Mouse (Mus musculus) embryonic facial prominence, embryonic 13.5 days (tissue): Measurements from ENCODE around the gene Tspan5. TPM values are rescaled to one million over a fixed set of nuclear protein-coding genes. Genes with fewer than 3 reads are reported as not detected.

Source experiments
- ATAC-seq: fragments of 200-750 bp; cut with Nextera tagmentation; 2 replicates; pipeline ENCODE4 v1.8.0; 2017; ENCODE audit warnings: low read depth; ENCODE audit not compliant: insufficient number of reproducible peaks, insufficient read depth, low FRiP score, low TSS enrichment
- H3K27ac ChIP-seq: fragments of 300-500 bp; sonication (generic); 2 replicates; pipeline ENCODE4 v1.5.1; 2015; ENCODE audit warnings: moderate library complexity, mild to moderate bottlenecking, inconsistent platforms
- H3K27me3 ChIP-seq: fragments of 300-500 bp; sonication (generic); 2 replicates; pipeline ENCODE4 v1.6.1; 2015; ENCODE audit warnings: mild to moderate bottlenecking, inconsistent platforms
- H3K36me3 ChIP-seq: fragments of 300-500 bp; sonication (generic); 2 replicates; pipeline ENCODE4 v1.6.1; 2015; ENCODE audit warnings: mild to moderate bottlenecking, inconsistent platforms
- H3K4me1 ChIP-seq: fragments of 300-500 bp; sonication (generic); 2 replicates; pipeline ENCODE4 v1.6.1; 2015; ENCODE audit warnings: inconsistent platforms
- H3K4me2 ChIP-seq: fragments of 300-500 bp; sonication (generic); 2 replicates; pipeline ENCODE4 v1.6.1; 2015; ENCODE audit warnings: moderate library complexity, mild to moderate bottlenecking, inconsistent platforms
- H3K4me3 ChIP-seq: fragments of 300-500 bp; sonication (generic); 2 replicates; pipeline ENCODE4 v1.5.1; 2015; ENCODE audit warnings: mild to moderate bottlenecking, inconsistent platforms
- H3K9ac ChIP-seq: fragments of 300-500 bp; sonication (generic); 2 replicates; pipeline ENCODE4 v1.6.1; 2015; ENCODE audit warnings: mild to moderate bottlenecking, inconsistent platforms
- H3K9me3 ChIP-seq: fragments of 300-500 bp; sonication (generic); 2 replicates; pipeline ENCODE4 v1.6.1; 2016; ENCODE audit warnings: inconsistent platforms
- WGBS: fragments of 180-500 bp; shearing (Covaris S2); methylation state at CpG from one replicate; pipeline ENCODE4 v1.1.7; 2015; ENCODE audit warnings: mixed read lengths; 5-methylcytosine and 5-hydroxymethylcytosine counted together
- polyA plus RNA-seq: library from polyadenylated mRNA; unstranded; fragments of >200 nt; fragmentation: Nextera tagmentation; extraction: Ambion mirVana; gene quantifications from 2 replicates; pipeline ENCODE4 v1.2.1, GENCODE M21; 2015

The Tspan5 gene
- polyA plus RNA-seq, 1 experiment from 2014 or later, result 28.0 TPM

DNA sequence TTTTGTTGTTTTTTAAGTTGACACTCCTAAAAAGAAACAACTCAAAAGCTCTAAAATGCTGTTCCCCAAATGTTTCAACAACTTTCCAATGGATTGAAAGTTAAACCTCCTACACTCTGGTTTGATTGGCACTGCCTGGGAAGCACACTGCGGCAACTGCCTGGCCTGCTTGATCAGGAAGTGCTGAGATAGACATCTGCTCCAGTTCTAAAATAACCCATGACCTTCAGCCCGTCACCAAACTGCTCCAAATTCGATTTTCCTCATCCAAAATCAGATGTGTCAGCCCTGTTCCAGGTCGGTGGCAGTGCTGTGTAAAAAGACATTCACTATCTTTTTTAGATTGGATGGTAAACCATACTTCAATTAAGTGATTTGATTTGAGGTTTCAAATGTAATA is 147.2 kb downstream of the Tspan5 start:
- no peak for ATAC-seq
- peak overlapping the region; percentile 34; the same call in 1 of the 2 replicates for H3K4me2 ChIP-seq

DNA sequence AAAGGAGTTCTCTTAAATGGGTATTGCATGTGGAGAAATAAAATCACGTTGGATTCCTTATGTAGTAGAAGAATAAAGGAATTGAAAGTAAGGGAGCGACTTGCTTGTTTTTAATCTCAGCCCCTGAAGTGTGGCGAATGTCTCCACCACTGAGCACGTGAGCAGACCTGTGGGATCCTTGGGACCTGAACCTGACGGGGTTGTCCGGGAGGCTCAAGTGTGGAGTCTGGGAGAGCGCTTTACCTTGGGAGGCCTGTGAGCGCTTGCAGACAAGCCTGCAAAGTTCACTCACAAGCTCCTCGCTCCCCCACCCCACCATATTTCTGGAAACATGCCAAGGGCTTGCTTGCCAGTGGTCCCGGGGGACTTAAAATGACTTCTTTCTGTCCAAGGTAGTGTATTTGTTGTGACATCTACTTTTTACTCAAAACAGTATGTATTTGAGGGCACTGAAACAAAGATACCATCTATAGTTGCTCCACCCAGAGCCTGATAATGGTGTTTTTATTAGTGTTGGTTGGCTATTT is 147.8 kb downstream of the Tspan5 start:
- Histone ChIP-seq H3K4me2 (peak overlapping the region; percentile 34; the same call in 1 of the 2 replicates), H3K27ac (no peak overlapping the region; the same call in 1 of the 2 replicates), H3K36me3 (no peaks in the 10 kb centered on the region), H3K4me1 (peaks cover 6% of the 10 kb centered on the region), H3K4me3 (no peak overlapping the region), H3K9me3 (no peaks in the 10 kb centered on the region), H3K27me3 (no peaks in the 10 kb centered on the region), H3K9ac (no peak overlapping the region)
- ATAC-seq, result no peak
- 52% methylated on average over 10 of the region's 10 CpGs for WGBS

More for the DNA sequence above, 147.2 kb downstream of the Tspan5 start:
- WGBS, result 33% methylated on average over 4 of the region's 4 CpGs
- H3K27ac ChIP-seq, result no peak overlapping the region
- no peaks in the 10 kb centered on the region for H3K9me3 ChIP-seq
- no peak overlapping the region for H3K9ac ChIP-seq
- H3K27me3 ChIP-seq, result no peaks in the 10 kb centered on the region
- no peaks in the 10 kb centered on the region for H3K36me3 ChIP-seq
- H3K4me3 ChIP-seq, result no peak overlapping the region
- H3K4me1 ChIP-seq, result peaks cover 6% of the 10 kb centered on the region

DNA sequence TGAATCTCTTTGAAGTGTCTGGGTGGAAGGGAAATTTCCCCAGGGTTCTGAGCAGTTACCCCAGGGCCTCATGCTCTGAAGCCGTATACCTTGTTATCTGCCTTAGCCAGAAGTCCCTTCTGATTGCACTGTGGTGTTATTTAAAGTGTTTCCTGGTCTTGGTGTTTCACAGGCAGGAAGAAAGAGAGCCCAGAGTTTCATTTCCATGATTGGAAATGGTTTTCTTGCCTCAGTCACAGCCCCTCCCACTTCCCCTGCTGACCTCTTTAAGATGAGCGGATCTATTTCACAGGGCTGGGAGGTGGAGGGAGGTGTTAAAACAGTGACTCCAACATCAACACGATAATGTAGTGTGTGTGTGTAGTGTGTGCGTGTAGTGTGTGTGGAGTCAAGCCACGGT is 151.5 kb downstream of the Tspan5 start:
- no peak for ATAC-seq
- WGBS, result 57% methylated on average over 5 of the region's 5 CpGs
- Histone ChIP-seq H3K9ac (no peak overlapping the region), H3K4me3 (no peak overlapping the region), H3K36me3 (peaks cover 15% of the 10 kb centered on the region), H3K27me3 (no peaks in the 10 kb centered on the region), H3K27ac (no peak overlapping the region), H3K9me3 (no peaks in the 10 kb centered on the region), H3K4me2 (no peak overlapping the region), H3K4me1 (peaks cover 6% of the 10 kb centered on the region)

DNA sequence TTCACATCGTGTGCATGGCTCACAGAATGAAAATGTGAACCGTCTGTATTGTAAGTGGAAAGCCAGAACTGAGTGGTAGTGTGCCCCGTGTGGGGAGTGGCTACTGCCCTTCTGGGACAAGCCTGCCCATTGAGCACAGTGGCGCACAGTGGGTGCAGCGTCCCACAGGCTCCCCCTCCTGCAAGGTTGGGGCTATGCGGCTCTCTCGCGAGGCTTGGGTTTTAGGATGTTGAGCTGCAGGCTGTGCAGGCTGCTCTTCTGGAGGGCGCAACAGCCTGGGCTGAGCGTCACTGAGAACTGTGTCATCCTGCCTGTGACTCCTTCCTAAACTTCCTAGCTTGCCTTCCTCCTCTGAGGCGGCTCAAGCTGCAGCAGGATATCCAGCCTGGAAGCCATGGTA is 155.5 kb downstream of the Tspan5 start:
- Histone ChIP-seq H3K4me3 (no peak overlapping the region), H3K4me2 (no peak overlapping the region), H3K9ac (no peak overlapping the region), H3K27ac (no peak overlapping the region), H3K4me1 (no peaks in the 10 kb centered on the region; the same call in 1 of the 2 replicates), H3K27me3 (no peaks in the 10 kb centered on the region), H3K36me3 (peaks cover 34% of the 10 kb centered on the region), H3K9me3 (no peaks in the 10 kb centered on the region)
- WGBS, result 85% methylated on average over 11 of the region's 11 CpGs
- ATAC-seq, result no peak

DNA sequence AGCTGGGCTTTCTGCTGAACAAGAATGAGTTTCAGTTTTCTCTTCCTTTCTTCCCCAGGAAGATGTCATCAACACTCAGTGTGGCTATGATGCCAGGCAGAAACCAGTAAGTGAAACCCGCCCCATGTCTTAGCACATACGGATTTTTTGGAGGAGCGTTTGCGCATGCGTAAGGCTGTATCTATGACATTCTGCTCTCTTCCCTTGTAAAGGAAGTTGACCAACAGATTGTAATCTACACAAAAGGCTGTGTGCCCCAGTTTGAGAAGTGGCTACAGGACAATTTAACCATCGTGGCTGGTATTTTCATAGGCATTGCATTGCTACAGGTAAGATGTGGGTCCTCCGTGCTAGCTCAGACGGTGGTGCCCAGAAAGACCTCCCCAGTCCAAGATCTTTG is 156.1 kb downstream of the Tspan5 start:
- no peaks in the 10 kb centered on the region for H3K27me3 ChIP-seq
- H3K4me3 ChIP-seq, result no peak overlapping the region
- H3K27ac ChIP-seq, result no peak overlapping the region
- no peak overlapping the region for H3K4me2 ChIP-seq
- H3K36me3 ChIP-seq, result peaks cover 38% of the 10 kb centered on the region
- no peak overlapping the region for H3K9ac ChIP-seq
- no peak for ATAC-seq
- H3K9me3 ChIP-seq, result no peaks in the 10 kb centered on the region
- 95% methylated on average over 8 of the region's 8 CpGs for WGBS
- no peaks in the 10 kb centered on the region; the same call in 1 of the 2 replicates for H3K4me1 ChIP-seq

DNA sequence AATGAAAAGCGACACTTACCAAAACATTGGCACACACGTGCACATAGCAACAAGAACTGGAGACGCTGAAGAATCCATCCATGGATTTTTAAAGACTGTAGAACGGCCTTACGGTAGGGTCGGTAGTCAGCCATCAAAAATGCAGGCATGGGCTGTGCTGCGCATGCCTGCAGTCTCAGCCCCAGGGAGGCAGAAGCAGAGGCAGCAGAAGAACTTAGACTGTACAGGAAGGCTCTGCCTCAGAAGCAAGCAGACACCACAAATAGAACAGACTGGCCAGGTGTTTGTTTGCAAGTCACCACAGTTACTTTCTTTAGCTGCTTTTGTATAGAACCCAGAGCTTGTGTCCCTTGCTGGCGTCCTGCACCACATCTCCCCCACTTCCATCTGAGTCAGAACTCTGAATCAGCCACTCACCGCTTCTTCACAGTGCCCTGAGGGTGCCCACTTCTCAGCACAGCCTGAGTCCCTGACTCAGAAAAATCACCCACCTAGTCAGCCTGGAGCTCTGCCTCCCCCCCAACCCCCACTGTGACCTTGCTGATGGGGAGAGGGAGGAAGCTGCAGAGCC is 158.7 kb downstream of the Tspan5 start:
- H3K27ac ChIP-seq, result no peak overlapping the region
- H3K36me3 ChIP-seq, result peaks cover 38% of the 10 kb centered on the region
- no peak overlapping the region for H3K4me3 ChIP-seq
- no peaks in the 10 kb centered on the region for H3K9me3 ChIP-seq
- H3K4me2 ChIP-seq, result no peak overlapping the region
- no peak overlapping the region for H3K9ac ChIP-seq
- H3K4me1 ChIP-seq, result peaks cover 3% of the 10 kb centered on the region
- no peaks in the 10 kb centered on the region for H3K27me3 ChIP-seq
- no peak for ATAC-seq
- 77% methylated on average over 9 of the region's 9 CpGs for WGBS

DNA sequence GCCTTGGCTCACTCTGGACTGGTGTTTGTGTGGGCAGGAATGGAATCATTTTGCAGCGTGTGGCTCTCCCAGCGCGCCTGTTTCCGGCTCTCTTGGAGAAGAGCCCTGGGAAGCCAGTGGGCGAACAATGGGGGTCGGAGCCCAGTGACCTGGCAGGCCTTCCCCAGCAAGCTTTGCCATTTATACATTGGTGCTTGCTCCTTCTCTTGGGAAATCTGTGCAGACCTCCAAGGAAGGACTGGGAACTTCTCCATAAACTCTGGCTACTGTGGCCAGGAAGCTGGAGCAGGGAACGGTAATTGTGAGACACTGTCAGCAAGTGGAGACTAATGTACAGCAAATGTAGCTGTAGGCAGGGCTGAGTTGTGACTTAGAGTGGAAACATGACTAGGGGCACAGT is 163.7 kb downstream of the Tspan5 start:
- peaks cover 11% of the 10 kb centered on the region; the same call in 1 of the 2 replicates for H3K36me3 ChIP-seq
- ATAC-seq, result no peak
- no peaks in the 10 kb centered on the region for H3K9me3 ChIP-seq
- peaks cover 10% of the 10 kb centered on the region for H3K4me1 ChIP-seq
- no peak overlapping the region; the same call in 1 of the 2 replicates for H3K9ac ChIP-seq
- H3K4me2 ChIP-seq, result peak overlapping the region; percentile 31
- H3K27ac ChIP-seq, result peak overlapping the region; percentile 68
- WGBS, result 33% methylated on average over 7 of the region's 7 CpGs
- no peak overlapping the region for H3K4me3 ChIP-seq
- H3K27me3 ChIP-seq, result no peaks in the 10 kb centered on the region

DNA sequence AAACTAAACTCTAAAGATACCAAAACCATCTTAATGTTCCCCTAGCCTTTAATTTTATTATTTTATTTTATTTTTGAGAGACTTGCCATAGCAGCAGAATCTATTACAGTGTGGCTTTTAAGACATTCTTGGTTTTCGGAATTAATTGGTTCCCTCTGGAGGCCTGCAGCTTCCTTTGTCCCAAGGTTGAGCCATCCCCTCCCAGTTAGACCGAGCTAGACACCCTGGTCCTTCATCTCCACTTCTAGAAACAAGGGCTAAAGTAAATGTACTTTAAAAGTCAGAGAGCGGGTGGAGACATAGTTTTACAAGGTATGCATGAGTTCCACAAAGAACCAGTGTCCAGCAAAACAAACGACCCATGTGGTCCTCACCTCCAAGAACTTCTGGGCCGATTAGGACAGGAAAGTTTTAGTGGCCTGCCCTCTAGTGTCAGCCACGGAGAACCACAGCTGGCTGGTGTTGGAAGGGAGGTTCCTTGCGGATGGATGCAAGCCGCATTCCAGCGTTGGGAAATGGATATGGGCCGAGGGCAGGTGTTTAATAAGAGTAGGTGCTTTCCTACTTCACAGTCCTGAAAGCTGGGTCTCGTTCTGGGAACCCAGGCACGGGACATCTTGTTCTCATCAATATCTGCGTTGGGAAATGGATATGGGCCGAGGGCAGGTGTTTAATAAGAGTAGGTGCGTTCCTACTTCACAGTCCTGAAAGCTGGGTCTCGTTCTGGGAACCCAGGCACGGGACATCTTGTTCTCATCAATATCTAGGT is 164.3 kb downstream of the Tspan5 start:
- Histone ChIP-seq H3K9ac (no peak overlapping the region), H3K4me3 (no peak overlapping the region), H3K27me3 (no peaks in the 10 kb centered on the region), H3K4me2 (peak overlapping the region; percentile 36), H3K27ac (peak overlapping the region; percentile 68; the same call in 1 of the 2 replicates), H3K9me3 (no peaks in the 10 kb centered on the region), H3K36me3 (peaks cover 7% of the 10 kb centered on the region; the same call in 1 of the 2 replicates), H3K4me1 (peaks cover 10% of the 10 kb centered on the region)
- 21% methylated on average over 17 of the region's 17 CpGs for WGBS
- 0 out of 2 replicates have a peak, but pooled peaks have one; percentile 34 for ATAC-seq

DNA sequence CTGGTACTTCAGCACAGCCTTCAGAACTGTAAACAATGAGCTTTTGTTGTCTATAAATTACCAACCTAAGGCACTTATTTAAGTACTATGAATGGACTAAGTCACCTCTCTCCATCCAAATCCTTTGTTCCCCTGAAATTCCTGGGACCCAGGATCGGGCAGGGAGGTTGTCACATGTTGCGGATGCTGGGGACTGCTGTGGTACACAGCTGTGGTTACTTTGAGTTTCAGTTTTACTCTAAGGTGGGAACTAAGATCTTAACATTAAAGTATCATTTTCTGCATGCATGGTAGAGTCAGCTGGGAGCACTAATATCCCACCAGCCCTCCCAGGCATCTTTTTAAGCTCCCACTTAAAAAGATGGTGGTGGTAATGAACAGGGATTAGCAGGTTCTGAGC is 167.3 kb downstream of the Tspan5 start:
- Histone ChIP-seq H3K9ac (no peak overlapping the region), H3K36me3 (no peaks in the 10 kb centered on the region), H3K27me3 (no peaks in the 10 kb centered on the region), H3K4me3 (no peak overlapping the region), H3K4me2 (no peak overlapping the region), H3K27ac (no peak overlapping the region), H3K9me3 (no peaks in the 10 kb centered on the region), H3K4me1 (peaks cover 10% of the 10 kb centered on the region)
- ATAC-seq, result no peak
- WGBS, result 81% methylated on average over 2 of the region's 2 CpGs

DNA sequence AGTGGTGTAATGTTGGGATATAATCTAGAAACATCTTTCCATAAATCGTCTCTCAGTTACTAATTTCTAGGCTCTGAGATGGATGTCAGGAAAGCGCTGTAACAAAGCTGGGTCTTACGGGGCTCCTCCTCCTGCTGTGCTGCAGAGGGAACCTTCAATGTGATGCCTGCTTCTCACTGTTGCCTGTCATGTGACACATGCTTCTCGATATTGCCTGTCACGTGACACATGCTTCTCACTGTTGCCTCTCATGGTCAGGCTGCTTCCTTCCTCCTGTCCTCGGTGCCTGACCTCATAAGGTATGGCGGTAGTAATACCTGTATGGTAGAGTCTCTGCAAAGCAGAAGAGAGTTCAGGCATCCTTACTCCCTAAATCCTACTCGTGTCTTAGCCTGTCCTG is 170.5 kb downstream of the Tspan5 start:
- ATAC-seq, result no peak

DNA sequence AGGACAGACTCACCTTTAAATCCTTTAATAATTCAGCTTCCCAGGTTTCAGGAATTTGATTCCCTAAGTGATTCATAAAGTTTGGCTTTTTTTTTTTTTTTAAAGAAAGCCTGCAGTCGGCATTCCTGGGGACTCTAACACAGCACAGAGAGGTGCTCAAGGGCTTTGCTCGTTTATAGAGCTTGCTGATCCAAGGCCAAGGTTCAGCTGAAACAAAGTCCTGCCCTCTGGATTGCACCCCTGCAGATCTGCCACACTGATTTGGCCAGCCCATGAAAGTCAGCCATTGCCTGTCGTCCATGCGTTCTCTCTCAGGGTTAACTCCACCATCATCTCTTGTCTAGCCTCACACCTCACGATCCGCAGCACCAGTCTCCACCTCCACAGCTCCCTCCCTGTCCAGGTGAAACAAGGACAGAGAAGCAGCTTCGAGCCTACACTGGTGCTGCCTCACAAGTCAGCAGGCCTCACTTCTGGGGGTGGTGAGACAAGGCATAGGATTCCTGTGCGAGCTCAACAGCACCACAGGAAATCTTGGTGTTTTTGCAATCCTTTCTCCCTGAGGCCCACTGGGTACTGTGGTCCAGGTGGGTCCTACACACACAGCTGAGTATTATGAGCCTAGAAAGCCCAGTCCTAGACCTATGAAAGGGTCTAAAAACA is 172.8 kb downstream of the Tspan5 start:
- no peak for ATAC-seq

More for the DNA sequence above, 170.5 kb downstream of the Tspan5 start:
- Histone ChIP-seq H3K9ac (no peak overlapping the region), H3K27ac (no peak overlapping the region), H3K4me1 (peaks cover 6% of the 10 kb centered on the region), H3K9me3 (no peaks in the 10 kb centered on the region), H3K4me3 (no peak overlapping the region), H3K36me3 (no peaks in the 10 kb centered on the region), H3K27me3 (no peaks in the 10 kb centered on the region), H3K4me2 (no peak overlapping the region)
- 89% methylated on average over 8 of the region's 8 CpGs for WGBS

More for the DNA sequence above, 172.8 kb downstream of the Tspan5 start:
- peaks cover 6% of the 10 kb centered on the region for H3K4me1 ChIP-seq
- no peak overlapping the region for H3K4me2 ChIP-seq
- no peak overlapping the region for H3K4me3 ChIP-seq
- H3K9ac ChIP-seq, result 0 out of 2 replicates have a peak overlapping the region, but pooled peaks have one; percentile 32
- no peak overlapping the region for H3K27ac ChIP-seq
- H3K9me3 ChIP-seq, result no peaks in the 10 kb centered on the region
- peaks cover 2% of the 10 kb centered on the region; the same call in 1 of the 2 replicates for H3K36me3 ChIP-seq
- no peaks in the 10 kb centered on the region for H3K27me3 ChIP-seq
- 63% methylated on average over 8 of the region's 8 CpGs for WGBS
